Mouse (Mus musculus) 3T3-L1 (cell line): ENCODE results near the gene Micu1.
A peak's percentile ranks its signal among the peaks of the same experiment; 100 is the strongest.

ENCODE experiments used
- DNase-seq: peaks from one replicate; pipeline ENCODE4 v3.0.0-alpha.2; 2015; ENCODE audit warnings: low read depth, low spot score

Gene Micu1

DNA sequence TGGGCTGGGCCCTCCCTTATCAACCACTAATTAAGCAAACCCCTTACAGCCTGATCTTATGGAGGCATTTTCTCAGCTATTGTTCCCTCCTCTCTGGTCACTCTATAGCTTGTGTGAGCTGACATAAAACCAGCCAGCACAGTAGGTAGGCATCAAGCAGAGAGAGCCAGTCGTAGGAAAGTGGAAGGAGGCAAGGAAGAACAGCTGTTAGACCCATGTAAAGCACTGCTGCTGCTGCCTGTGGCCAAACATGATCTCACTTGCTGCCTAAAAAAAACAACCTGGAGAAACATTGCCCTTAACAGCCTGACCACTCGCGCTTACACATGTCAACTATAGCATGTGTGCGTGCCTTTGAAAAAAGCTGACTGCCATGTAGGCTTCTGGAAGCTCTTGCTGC lies 19.3 kb downstream of the Micu1 start:
- no peak for DNase-seq

DNA sequence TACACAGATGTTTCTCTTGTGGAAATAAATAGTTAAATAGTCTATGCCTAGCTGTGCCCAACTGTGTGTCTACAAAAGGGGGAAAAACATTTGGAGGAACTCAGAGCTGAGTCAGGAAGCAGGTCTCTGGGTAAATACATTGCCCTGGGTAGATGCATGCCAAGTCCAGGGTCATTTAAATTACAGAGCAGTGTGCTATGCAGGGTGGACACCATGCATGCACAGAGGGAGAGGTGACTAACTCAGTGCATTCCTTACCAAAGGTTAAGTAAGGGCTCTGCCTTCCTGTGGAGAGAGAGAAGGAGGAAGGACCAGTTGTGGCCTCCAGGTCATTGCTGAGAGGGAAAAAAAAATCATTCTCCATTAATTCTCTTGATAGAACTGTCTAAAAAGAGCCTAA lies 22.4 kb downstream of the Micu1 start:
- DNase-seq: peak; percentile 77

- DNase-seq: peak; percentile 83
Observed at GRCm38 (mm10) chr10:59727251-59727650, 25.0 kb downstream of the Micu1 start.

DNA sequence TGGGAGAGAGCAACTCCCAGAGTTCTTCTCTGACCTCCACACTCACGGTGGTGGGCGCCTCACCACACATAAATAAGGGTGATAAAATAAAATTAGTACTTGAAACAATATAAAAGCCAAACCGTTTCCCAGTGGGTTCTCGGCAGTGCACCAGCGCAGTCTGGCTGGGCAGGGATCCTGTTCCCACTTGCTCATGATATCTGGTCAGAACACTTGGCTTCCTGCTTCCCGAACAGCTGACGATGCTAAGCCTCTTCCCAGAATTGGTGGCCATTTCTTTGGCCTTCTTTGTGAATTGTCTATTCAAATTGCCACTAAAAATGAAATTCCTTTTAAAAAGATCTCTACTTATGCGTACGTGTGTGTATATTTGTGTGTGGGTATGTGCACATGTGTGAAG lies 27.0 kb downstream of the Micu1 start:
- DNase-seq: no peak

- DNase-seq: no peak
Observed at GRCm38 (mm10) chr10:59729842-59730241, 27.6 kb downstream of the Micu1 start.

DNA sequence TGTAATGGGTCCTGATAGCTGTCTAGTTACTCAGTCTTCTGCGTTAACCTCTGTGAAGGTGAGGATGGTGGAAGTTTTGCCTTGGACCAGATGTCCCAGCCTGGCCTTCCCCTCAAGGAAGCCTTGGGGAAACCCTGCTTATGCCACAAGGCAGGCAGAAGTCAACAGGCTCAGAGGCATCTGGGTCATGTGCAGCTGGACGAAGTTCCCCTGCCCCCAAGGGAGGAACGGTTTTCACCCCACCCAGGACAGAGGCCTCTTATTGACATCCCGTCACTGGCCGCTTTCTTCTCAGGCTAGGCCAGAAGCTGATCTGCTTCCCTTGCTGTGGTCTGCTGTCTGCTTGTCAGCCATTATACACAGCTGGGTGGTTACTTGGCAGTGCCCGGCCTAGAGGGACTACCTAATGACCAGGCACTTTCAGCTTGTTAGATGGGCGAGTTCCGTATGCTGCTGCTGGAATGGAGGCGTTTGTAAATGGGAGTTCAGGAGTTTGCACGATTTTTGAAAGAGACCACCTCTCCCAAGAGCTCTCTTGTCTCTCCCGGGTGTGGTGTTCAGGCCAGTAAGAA lies 33.8 kb downstream of the Micu1 start:
- no peak for DNase-seq

DNA sequence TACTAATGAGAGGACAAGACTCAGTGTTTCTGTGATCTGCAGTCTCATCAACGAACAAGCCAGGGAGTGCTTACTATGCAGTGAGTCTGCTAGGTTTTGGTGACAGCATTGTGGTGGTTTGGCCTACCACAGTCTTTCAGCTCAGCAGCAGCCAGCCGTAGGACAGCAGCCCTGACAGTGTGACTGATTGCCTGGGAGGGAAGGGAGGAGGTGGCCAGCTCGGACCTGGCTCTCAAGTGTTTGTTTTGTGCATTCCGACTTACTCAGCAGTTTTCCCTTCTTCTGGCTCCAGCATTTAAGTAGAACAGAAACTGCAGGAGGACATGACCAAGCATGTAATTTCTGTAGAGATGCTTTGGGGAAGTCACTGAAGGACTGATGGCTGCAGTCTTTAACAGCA lies 39.2 kb downstream of the Micu1 start:
- DNase-seq: peak; percentile 41

GRCm38 (mm10) chr10:59743397-59743796 lies 41.1 kb downstream of the Micu1 start:
- no peak for DNase-seq

- no peak for DNase-seq
Observed at GRCm38 (mm10) chr10:59743969-59744368, 41.7 kb downstream of the Micu1 start.

GRCm38 (mm10) chr10:59747334-59747733 lies 45.1 kb downstream of the Micu1 start:
- DNase-seq: no peak

DNA sequence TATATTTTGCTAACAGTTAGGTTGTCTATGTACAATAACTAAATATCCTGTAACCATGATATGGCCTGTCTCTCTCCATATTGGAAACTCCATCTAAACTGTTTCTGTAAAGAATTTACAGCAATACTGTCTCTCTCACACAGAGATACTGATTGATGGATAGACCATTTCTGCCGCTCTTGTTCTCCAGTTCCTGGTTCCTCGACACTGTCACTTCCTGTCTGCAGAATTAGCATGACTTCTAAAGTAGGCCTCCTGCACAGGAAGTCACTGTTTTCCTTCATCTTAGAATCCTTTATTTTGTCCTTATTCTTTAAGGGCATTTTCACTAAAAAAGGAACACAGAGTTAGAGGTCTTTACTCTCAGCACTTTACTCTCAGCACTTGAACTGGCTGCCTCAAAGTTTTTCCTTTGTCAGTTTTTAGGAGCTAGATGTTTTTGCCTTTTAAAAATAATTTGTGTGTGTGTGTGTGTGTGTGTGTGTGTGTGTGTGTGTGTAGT lies 46.5 kb downstream of the Micu1 start:
- DNase-seq: no peak

DNA sequence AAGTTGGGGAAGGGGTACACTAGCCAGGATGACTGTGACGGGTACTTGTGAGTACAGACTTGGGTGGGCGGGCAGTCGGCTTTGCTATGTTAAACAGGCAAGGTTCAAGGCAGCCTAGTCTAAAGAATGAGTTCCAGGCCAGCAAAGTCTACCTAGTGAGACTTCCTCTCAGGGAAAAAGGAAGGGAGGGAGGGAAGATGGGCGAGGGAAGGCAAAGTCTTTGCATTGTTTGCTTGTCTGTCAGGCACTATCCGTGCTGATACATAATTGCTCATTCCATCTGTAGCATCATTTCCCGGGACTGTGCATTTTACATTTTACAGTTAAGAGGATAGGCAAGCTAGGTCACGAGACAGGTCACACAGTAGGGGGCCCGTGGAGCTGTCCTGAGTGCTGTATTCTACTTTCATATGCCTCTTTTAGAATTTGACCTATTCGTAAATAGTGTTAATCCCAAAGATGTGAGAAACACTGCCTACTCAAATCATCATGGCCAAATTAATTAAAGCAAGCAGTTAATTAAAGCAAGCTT lies 51.3 kb downstream of the Micu1 start:
- no peak for DNase-seq

GRCm38 (mm10) chr10:59754104-59754503 lies 51.8 kb downstream of the Micu1 start:
- no peak for DNase-seq

DNA sequence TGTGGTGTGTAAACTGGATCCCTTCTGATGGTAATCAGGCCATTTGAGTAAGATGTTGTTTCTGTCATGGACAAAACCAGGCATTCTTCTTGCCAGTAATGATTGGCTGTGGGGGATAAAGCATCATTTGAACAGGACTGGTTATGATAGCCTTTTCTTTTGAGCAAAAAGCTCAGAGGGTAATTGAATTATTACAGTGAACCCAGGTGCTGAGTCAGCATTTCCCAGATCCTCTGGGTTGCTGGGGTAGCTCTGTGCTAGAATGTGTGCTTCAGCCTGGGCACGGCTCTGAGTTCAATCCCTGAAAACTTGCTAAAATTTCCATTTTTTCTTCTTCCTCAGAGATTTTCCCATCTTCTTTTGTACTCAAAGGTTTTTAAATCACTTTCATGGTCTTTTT lies 52.6 kb downstream of the Micu1 start:
- DNase-seq: peak; percentile 26

GRCm38 (mm10) chr10:59755681-59756080 lies 53.4 kb downstream of the Micu1 start:
- peak; percentile 5 for DNase-seq

GRCm38 (mm10) chr10:59756090-59756489 lies 53.8 kb downstream of the Micu1 start:
- peak; percentile 80 for DNase-seq

- DNase-seq: peak; percentile 74
Observed at GRCm38 (mm10) chr10:59756570-59756969, 54.3 kb downstream of the Micu1 start.

- no peak for DNase-seq
Observed at GRCm38 (mm10) chr10:59764781-59765180, 62.5 kb downstream of the Micu1 start.

- no peak for DNase-seq
Observed at GRCm38 (mm10) chr10:59768369-59769079, 66.2 kb downstream of the Micu1 start.

GRCm38 (mm10) chr10:59771375-59772048 lies 69.2 kb downstream of the Micu1 start:
- no peak for DNase-seq

DNA sequence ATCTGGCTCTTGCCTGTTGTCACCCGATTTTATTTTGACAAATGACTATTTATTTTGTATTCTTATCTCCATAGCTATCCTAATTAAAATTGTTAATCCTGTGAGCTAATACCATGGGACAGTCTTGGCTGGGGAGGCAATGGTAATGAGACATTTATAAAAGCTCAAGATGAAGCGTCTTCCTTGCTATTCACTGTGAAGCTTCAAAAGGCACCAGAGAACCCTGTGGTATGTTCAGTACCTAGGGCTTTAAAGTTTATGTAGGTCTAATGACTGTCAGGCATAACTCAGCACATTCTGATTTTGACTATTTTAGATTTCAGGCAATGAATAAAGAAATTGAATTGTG lies 69.7 kb downstream of the Micu1 start:
- DNase-seq: no peak

GRCm38 (mm10) chr10:59773441-59774140 lies 71.3 kb downstream of the Micu1 start:
- no peak for DNase-seq
